Comparison of ENCODE assay signal across 8 mouse cellular contexts in the genomic region with DNA sequence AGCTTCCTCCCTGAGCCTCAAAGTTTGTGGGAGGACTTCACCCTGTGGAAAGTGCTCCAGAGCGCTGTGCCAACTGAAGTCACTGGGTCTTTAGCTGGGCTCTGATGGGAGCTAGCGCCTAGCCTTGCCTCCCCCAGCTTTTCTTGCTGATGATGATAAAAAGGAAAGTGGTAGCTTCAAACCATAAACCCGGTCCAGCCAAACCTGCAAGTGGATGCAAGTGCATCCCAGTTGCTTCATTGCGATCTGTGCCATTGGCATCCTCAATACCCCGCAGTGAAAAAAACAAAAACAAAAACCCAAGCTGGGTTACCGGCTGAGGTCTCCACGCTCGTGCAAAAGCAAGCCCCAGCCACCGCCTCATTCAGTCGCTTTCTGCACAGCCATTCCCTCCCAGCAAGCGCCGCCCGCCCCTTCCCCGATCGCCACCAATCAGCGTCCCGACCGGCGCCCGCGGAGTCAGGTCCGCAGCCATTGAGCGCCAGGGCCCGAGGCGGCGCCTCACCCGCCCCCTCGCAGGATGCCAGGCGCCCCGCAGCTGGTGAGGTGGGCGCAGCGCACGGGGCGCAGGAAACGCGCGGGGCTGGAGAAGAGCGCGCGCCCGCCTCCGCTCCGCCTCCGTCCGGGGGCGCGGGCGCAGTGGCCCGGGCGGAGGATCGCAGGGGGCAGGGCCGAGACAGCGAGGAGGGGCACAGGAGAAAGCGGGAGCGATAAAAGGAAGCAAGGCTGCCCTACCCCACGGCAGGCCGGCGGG. TPM values are rescaled to one million over a fixed set of nuclear protein-coding genes. Genes with fewer than 3 reads are reported as not detected.
DNase-seq lines count a peak whose midpoint lies in the region; ATAC-seq and TF ChIP-seq lines count a peak whose summit lies in the region.

Nanos1 (plus strand) TSS at position 550 of the 754 bp plus-strand sequence.

- H3K4me2 ChIP-seq in forebrain, embryonic 16.5 days (ENCODE audit: low read length), result peak within 1 kb of the TSS; percentile 98
- H3K4me2 ChIP-seq in neural tube, embryonic 15.5 days, result peak within 1 kb of the TSS; percentile 74

- H3K4me3 ChIP-seq in MEL (ENCODE audit: control insufficient read depth in 1 of 2, insufficient read depth in 1 of 2, low read depth in 2 of 2, low read length in 2 of 2), result peak within 1 kb of the TSS; percentile 68 to 88
- peak within 1 kb of the TSS; percentile 85 for H3K4me3 ChIP-seq in forebrain, embryonic 16.5 days (replicated peaks; ENCODE audit: low read length)
- H3K4me3 ChIP-seq in layer of hippocampus, adult 2 months, result peak within 1 kb of the TSS; percentile 79
- H3K4me3 ChIP-seq in lung, adult 2 months (replicated peaks; ENCODE audit: extremely low read depth, low read depth, low read length), result peak within 1 kb of the TSS; percentile 67
- H3K4me3 ChIP-seq in neural tube, embryonic 15.5 days (replicated peaks), result peak within 1 kb of the TSS; percentile 78

- H3K9me3 ChIP-seq in MEL (replicated peaks; ENCODE audit: insufficient read depth, low read length), result no peaks in the 10 kb centered on the region
- H3K9me3 ChIP-seq in forebrain, embryonic 16.5 days (ENCODE audit: control insufficient read depth, low read length), result no peaks in the 10 kb centered on the region
- H3K9me3 ChIP-seq in neural tube, embryonic 15.5 days (replicated peaks), result no peaks in the 10 kb centered on the region

- no peak for TF ChIP-seq RAD21 in MEL (IDR thresholded peaks at IDR 0.05; ENCODE audit: low read depth, low read length)

- H3K79me2 ChIP-seq in MEL (ENCODE audit: control insufficient read depth, insufficient read depth, low read length, poor library complexity), result peaks cover 6% of the 10 kb centered on the region; the same call in 1 of the 2 replicates

- TF ChIP-seq POLR2A in MEL (IDR thresholded peaks at IDR 0.05; ENCODE audit: control insufficient read depth in 1 of 2, insufficient read depth in 1 of 2, low read depth in 1 of 2, low read length in 2 of 2, poor library complexity in 1 of 2), result peak in 1 of 2 experiments; percentile 79; a peak in 2 of 4 replicates
- TF ChIP-seq POLR2A in lung, adult 2 months (IDR thresholded peaks at IDR 0.05; ENCODE audit: borderline replicate concordance, extremely low read depth, low read depth, low read length), result peak; percentile 33; the same call in 1 of the 2 replicates

- H3K27ac ChIP-seq in MEL (ENCODE audit: control insufficient read depth, low read depth, low read length), result peak within 1 kb of the TSS; percentile 47
- peak within 1 kb of the TSS; percentile 88 for H3K27ac ChIP-seq in forebrain, embryonic 16.5 days (ENCODE audit: low read length)
- peak within 1 kb of the TSS; percentile 93 for H3K27ac ChIP-seq in layer of hippocampus, adult 2 months
- H3K27ac ChIP-seq in neural tube, embryonic 15.5 days (replicated peaks), result peak within 1 kb of the TSS; percentile 94

- under 1% methylated on average over 57 of the region's 58 CpGs for WGBS in forebrain, embryonic 16.5 days
- WGBS in lung, adult 2 months, result under 1% methylated on average over 58 of the region's 58 CpGs
- WGBS in neural tube, embryonic 15.5 days, result under 1% methylated on average over 57 of the region's 58 CpGs

- intact Hi-C loops in heart, postnatal 36 days (cut with DNase I), result no loop called here

- no peaks in the 10 kb centered on the region for H3K27me3 ChIP-seq in MEL (ENCODE audit: control insufficient read depth in 1 of 2, insufficient read depth in 2 of 2, low read length in 2 of 2)
- no peaks in the 10 kb centered on the region for H3K27me3 ChIP-seq in forebrain, embryonic 16.5 days (replicated peaks; ENCODE audit: control insufficient read depth, insufficient read depth, low read length)
- no peaks in the 10 kb centered on the region for H3K27me3 ChIP-seq in neural tube, embryonic 15.5 days (replicated peaks)

- peaks cover 0 to 4% of the 10 kb centered on the region in 2 experiments; a peak in 1 of 4 replicates for H3K4me1 ChIP-seq in MEL (ENCODE audit: control insufficient read depth in 1 of 2, insufficient read depth in 2 of 2, low read length in 2 of 2)
- peaks cover 12% of the 10 kb centered on the region for H3K4me1 ChIP-seq in forebrain, embryonic 16.5 days (replicated peaks; ENCODE audit: control insufficient read depth, insufficient read depth, low read length)
- H3K4me1 ChIP-seq in lung, adult 2 months (ENCODE audit: control insufficient read depth, insufficient read depth, low read length), result peaks cover 5% of the 10 kb centered on the region
- H3K4me1 ChIP-seq in neural tube, embryonic 15.5 days, result peaks cover 24% of the 10 kb centered on the region

- H3K9ac ChIP-seq in MEL (ENCODE audit: control insufficient read depth, low read depth, low read length, poor library complexity, severe bottlenecking), result peak within 1 kb of the TSS; percentile 91
- H3K9ac ChIP-seq in forebrain, embryonic 16.5 days (replicated peaks; ENCODE audit: low read depth, low read length), result peak within 1 kb of the TSS; percentile 89
- peak within 1 kb of the TSS; percentile 83 for H3K9ac ChIP-seq in neural tube, embryonic 15.5 days (replicated peaks)

- peak in 1 of 2 experiments; percentile 45; a peak in 2 of 4 replicates for TF ChIP-seq EP300 in MEL (IDR thresholded peaks at IDR 0.05; ENCODE audit: low read depth in 1 of 2, low read length in 2 of 2)

- H3K36me3 ChIP-seq in MEL (ENCODE audit: control insufficient read depth in 1 of 2, insufficient read depth in 2 of 2, low read length in 2 of 2), result peaks cover 3 to 19% of the 10 kb centered on the region in 2 experiments
- 0 out of 2 replicates have a peak, but pooled peaks cover 2% of the 10 kb centered on the region for H3K36me3 ChIP-seq in forebrain, embryonic 16.5 days (ENCODE audit: control insufficient read depth, insufficient read depth)
- H3K36me3 ChIP-seq in neural tube, embryonic 15.5 days, result peaks cover 3% of the 10 kb centered on the region; the same call in 1 of the 2 replicates

- ATAC-seq in forebrain, embryonic 16.5 days, result peak; percentile 97
- peak; percentile 95 for ATAC-seq in neural tube, embryonic 15.5 days (ENCODE audit: low FRiP score)

- no peak for TF ChIP-seq CTCF in MEL (IDR thresholded peaks at IDR 0.05 in 2 of 3, conservative IDR thresholded peaks at IDR 0.05 in 1 of 3; ENCODE audit: control insufficient read depth in 1 of 3, insufficient read depth in 1 of 3, low read depth in 2 of 3, low read length in 3 of 3, poor library complexity in 1 of 3, severe bottlenecking in 1 of 3)
- peak; percentile 31; the same call in 1 of the 2 replicates for TF ChIP-seq CTCF in layer of hippocampus, adult 2 months (conservative IDR thresholded peaks at IDR 0.05)
- TF ChIP-seq CTCF in lung, adult 2 months (IDR thresholded peaks at IDR 0.05; ENCODE audit: insufficient read depth, low read length), result no peak

- DNase-seq in MEL (ENCODE audit: low read depth, low spot score), result peak; percentile 98
- DNase-seq in cerebellum, adult 18-20 months, result peak; percentile 93 to 96
- peak; percentile 81 to 85 for DNase-seq in heart, postnatal 36 days
- DNase-seq in layer of hippocampus, adult 2 months (ENCODE audit: low spot score in 2 of 2), result peak; percentile 91
- peak; percentile 87 for DNase-seq in lung, adult 2 months
- DNase-seq in testis, postnatal 10 days (ENCODE audit: low spot score), result peak; percentile 90

TF ChIP-seq in MEL, 35 proteins besides CTCF, POLR2A, EP300 and RAD21 (continues in another document):
- TF ChIP-seq SMC3 (IDR thresholded peaks at IDR 0.05; ENCODE audit: low read depth, low read length) (no peak), CHD1 (IDR thresholded peaks at IDR 0.05; ENCODE audit: low read depth, low read length) (no peak), POLR2AphosphoS2 (IDR thresholded peaks at IDR 0.05; ENCODE audit: low read length) (0 out of 2 replicates have a peak, but pooled peaks have one; percentile 65), ZC3H11A (IDR thresholded peaks at IDR 0.05; ENCODE audit: low read depth, low read length) (no peak), ZKSCAN1 (IDR thresholded peaks at IDR 0.05; ENCODE audit: low read depth, low read length) (no peak), POLR2AphosphoS5 (IDR thresholded peaks at IDR 0.05; ENCODE audit: borderline replicate concordance, low read depth, low read length) (no peak), ZMIZ1 (IDR thresholded peaks at IDR 0.05; ENCODE audit: low read depth, low read length) (no peak; the same call in 1 of the 2 replicates), ZNF384 (IDR thresholded peaks at IDR 0.05; ENCODE audit: low read depth, low read length) (no peak), MYB (IDR thresholded peaks at IDR 0.05; ENCODE audit: low read depth, low read length) (no peak), MAX (IDR thresholded peaks at IDR 0.05; ENCODE audit: low read length) (no peak; the same call in none of the 2 replicates), MEF2A (IDR thresholded peaks at IDR 0.05; ENCODE audit: extremely low read depth, insufficient replicate concordance, low read depth, low read length, poor library complexity, severe bottlenecking) (no peak), MAZ (IDR thresholded peaks at IDR 0.05; ENCODE audit: low read depth, low read length) (peak; percentile 92), KAT2A (conservative IDR thresholded peaks at IDR 0.05; ENCODE audit: low read depth, low read length) (no peak; the same call in 1 of the 2 replicates), MXI1 (IDR thresholded peaks at IDR 0.05; ENCODE audit: low read depth, low read length) (peak; percentile 79), ELF1 (IDR thresholded peaks at IDR 0.05; ENCODE audit: low read depth, low read length) (0 out of 2 replicates have a peak, but pooled peaks have one; percentile 14), MAFK (IDR thresholded peaks at IDR 0.05; ENCODE audit: borderline replicate concordance, low read depth, low read length) (no peak), SIN3A (IDR thresholded peaks at IDR 0.05; ENCODE audit: low read length) (peak; percentile 69), USF1 (IDR thresholded peaks at IDR 0.05; ENCODE audit: low read depth, low read length) (no peak), UBTF (IDR thresholded peaks at IDR 0.05; ENCODE audit: borderline replicate concordance, insufficient read depth, low read depth, low read length) (peak; percentile 78; the same call in 1 of the 2 replicates), TCF12 (IDR thresholded peaks at IDR 0.05; ENCODE audit: low read depth, low read length) (peak; percentile 36; the same call in 1 of the 2 replicates), GABPA (IDR thresholded peaks at IDR 0.05; ENCODE audit: low read depth, low read length) (no peak)

RNA-seq across cellular contexts. Expression of gene Nanos1, which starts in this region (rescaled TPM):
- 3.8 and 4.5 TPM in 2 replicates for total RNA-seq in MEL (2012; rRNA removed)
- 1 to 10 TPM in 1 of 2 experiments, not detected in 1; 4.6 TPM for polyA plus RNA-seq in MEL (2012; ENCODE audit: insufficient read depth in 1 of 2, insufficient read length in 2 of 2, low read depth in 1 of 2, low replicate concordance in 2 of 2, missing spikeins in 1 of 2)
- 11.5 and 13.0 TPM in 2 replicates for polyA plus RNA-seq in forebrain, embryonic 16.5 days (2015; fragmentation: Nextera tagmentation; extraction: Ambion mirVana)
- under 1 TPM; 0.16 to 0.25 TPM for total RNA-seq in heart, postnatal 36 days (2021)
- total RNA-seq in layer of hippocampus, adult 2 months (2021), result 10 to 100 TPM; 14.8 to 16.8 TPM
- 0.41 and 0.74 TPM in 2 replicates for polyA plus RNA-seq in lung, adult 2 months (2012; rRNA removed)
- polyA plus RNA-seq in neural tube, embryonic 15.5 days (2015; fragmentation: Nextera tagmentation; extraction: Ambion mirVana), result 12.8 and 15.5 TPM in 2 replicates

Comparison
In these comparisons a context has a peak if more than half of its experiments do, and no peak if none do; other contexts are left out.
1. Peak in every context shown above with its lines: DNase-seq, ATAC-seq, H3K4me3 ChIP-seq and H3K27ac ChIP-seq.
2. Peak in DNase-seq in heart, postnatal 36 days; RNA of the gene not detected or under 1 TPM.
3. Peak in DNase-seq and H3K4me3 ChIP-seq in lung, adult 2 months; RNA of the gene not detected or under 1 TPM.